Mouse (Mus musculus): ENCODE measurements around the gene Tpi1.

Gene Tpi1

GRCm38 (mm10) chr6:124779222-124779983 lies 34.7 kb downstream of the Tpi1 start, which contains the start of gene Lrrc23:
TSS of gene Lrrc23 (minus strand) at chr6:124779727.
- peak in 1 of 2 experiments; percentile 44 for DNase-seq (ENCODE audit: low spot score in 2 of 2)

GRCm38 (mm10) chr6:124770511-124770910 lies 43.6 kb downstream of the Tpi1 start:
- DNase-seq (ENCODE audit: low spot score in 2 of 2), result no peak

DNA sequence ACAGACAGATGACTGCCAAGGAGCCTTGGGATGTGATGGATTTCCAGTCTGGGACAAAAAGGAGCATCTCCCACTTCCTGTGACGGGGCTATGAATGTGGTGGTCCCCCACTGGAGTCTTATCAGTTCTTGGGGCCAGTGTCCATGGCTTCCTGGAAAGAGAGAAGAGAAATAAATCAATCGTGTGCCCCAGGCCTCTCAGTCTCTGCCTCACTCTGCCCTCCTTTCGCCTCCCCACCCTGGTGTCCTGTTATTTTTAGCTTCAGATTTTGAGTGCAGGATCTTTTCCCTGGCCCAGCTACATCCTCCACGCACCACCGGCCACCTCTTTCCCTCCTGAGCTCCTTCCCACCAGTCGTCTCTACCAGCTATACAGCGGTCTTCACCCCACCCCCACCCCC lies 44.1 kb downstream of the Tpi1 start:
- no peak for DNase-seq (ENCODE audit: low spot score in 2 of 2)

GRCm38 (mm10) chr6:124769101-124769765 lies 44.9 kb downstream of the Tpi1 start, which contains the start of gene Eno2:
TSS of gene Eno2 (minus strand) at chr6:124769673.
- peak in 1 of 2 experiments; percentile 41 for DNase-seq (ENCODE audit: low spot score in 2 of 2)

DNA sequence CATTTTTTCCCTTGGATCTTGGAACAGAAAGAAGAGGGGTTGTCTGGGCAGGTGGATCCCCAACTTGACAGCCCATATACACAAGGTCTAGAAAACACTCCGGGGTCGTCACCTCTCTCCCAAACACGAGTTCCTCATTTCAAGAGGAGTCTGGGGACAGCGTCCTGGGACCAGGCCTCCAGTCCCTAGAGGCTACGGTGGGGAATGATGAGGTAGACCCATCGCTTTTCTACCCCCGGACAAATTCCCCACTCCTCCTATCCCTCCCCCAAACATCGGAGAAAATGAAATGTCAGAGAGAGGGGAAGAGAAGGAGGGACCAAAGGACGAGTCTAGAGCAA lies 45.4 kb downstream of the Tpi1 start:
- no peak for DNase-seq (ENCODE audit: low spot score in 2 of 2)

DNA sequence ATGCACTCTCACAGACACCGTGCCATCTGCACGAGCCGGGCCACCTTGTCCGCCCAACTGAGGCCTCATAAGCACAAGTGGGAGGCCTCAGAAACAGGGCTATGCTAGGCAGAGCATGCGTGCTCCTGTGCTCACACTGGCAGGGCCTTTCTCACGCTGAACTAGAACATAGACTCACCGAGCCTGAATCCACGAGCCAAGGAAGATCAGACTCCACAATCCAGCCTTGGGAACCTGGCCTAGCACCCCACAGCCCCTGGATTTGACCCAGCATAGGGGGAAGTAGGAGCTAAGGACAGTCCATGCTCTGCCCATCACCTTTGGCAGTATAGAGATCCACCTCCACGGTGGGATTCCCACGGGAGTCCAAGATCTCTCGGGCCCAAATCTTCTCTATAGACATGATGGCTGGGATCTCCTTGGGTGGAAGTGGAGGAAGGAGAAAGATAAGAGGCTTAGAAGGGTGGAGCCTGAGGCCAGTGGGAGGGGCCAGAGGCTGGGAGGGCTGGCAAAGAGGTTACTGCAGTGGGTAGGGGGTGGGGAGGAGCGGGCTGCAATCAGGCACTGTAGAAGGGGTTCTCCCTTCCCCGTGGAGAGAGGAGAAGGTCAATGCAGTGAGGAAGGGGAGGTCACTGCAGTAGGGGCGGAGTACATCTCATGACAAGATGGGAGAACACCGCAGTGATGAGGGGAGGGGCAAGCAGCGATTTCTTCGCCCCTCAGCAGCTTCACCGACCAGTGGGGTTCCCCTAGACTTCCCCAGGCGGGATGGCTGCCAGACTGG lies 46.0 kb downstream of the Tpi1 start:
- no peak for DNase-seq (ENCODE audit: low spot score in 2 of 2)

DNA sequence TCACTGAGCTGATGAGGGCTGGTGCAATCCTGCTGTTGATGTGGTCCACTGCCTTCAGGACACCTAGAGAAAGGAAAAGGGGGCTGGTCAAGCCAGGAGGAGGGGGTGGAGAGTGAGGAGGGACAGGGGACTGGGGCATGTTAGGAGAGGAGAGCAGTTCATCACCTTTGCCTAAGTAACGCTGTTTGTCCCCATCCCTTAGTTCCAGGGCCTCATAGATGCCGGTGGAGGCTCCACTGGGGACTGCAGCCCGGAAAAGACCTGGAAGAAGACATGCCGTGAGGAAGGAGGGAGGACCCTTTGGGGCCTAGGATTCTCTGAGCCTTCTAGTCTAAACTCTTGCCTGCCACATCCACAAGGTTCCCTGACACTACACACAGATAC lies 46.6 kb downstream of the Tpi1 start:
- DNase-seq (ENCODE audit: low spot score in 2 of 2), result no peak

DNA sequence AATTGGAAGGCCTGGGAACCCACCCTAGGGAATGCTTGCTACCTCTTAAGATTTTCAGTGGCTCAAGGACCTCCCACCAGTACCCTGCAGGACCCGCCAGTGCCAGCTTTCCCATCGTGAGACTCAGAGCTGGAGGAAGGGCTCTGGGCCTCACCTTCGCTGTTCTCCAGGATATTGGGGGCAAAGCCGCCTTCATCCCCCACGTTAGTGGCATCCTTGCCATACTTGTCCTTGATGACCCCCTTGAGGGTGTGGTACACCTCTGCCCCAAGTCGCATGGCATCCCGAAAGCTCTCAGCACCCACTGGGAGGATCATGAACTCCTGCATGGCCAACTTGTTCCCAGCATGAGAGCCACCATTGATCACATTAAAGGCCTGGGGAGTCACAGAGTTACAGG lies 48.1 kb downstream of the Tpi1 start:
- DNase-seq (ENCODE audit: low spot score in 2 of 2), result no peak

All from spleen, postnatal 10 days (tissue).